Mouse (Mus musculus): ENCODE results near the gene Oasl2. TPM values are rescaled to one million over a fixed set of nuclear protein-coding genes. Genes with fewer than 3 reads are reported as not detected.
"Not testable (repeated sequence)": the region's sequence is repeated elsewhere in the genome, so short reads cannot be mapped to it uniquely, and the experiment has no call there.

The Oasl2 gene
- polyA plus RNA-seq (2014; fragmentation: Nextera tagmentation; extraction: Ambion mirVana): 2.8 and 4.5 TPM in 2 replicates

DNA sequence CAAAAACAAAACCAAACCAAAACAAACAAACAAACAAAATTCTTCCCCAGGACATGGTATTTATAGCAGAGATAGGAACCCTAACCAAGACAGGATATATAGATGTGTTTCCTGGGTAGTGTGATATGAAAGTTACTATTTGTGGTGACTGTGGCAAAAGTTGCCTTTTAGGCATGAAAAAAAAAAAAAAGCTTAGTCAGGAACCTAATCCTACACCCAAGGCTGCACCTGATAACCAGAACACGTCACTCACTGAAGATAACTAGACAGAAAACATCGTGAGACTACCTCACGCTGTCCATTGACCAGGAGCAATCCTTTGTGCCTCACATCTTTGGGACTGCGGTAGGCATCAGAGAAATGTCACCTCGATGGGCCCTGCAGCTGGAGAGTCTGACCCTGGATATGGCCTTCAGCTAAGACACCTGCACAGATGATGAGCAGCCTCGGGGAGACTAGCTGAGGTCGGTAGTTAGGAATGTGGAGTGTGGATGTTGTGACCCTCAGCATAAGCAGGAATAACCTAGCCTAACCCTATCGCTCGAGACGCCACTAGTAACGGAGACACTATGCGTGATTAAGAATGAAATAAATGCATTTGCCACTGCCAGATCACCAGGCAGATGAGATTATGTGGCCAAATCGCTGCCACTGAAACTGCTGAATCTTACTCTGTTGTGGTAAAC lies at the start of gene Oasl2:
Gene Oasl2 (plus strand): TSS at position 249 of the 686 bp plus-strand sequence.
- Histone ChIP-seq H3K4me3 (ENCODE audit: low read depth, low read length) (peak within 1 kb of the TSS; percentile 19), H3K4me2 (peak within 1 kb of the TSS; percentile 47), H3K36me3 (ENCODE audit: insufficient read depth) (no peaks in the 10 kb centered on the region), H3K27me3 (ENCODE audit: insufficient read depth, low read length) (no peaks in the 10 kb centered on the region), H3K9me3 (ENCODE audit: low read depth, low read length) (no peaks in the 10 kb centered on the region), H3K27ac (ENCODE audit: low read depth) (no peak within 1 kb of the TSS), H3K4me1 (ENCODE audit: insufficient read depth) (no peaks in the 10 kb centered on the region), H3K9ac (0 out of 2 replicates have a peak within 1 kb of the TSS, but pooled peaks have one; percentile 11)
- DNase-seq (no peak), ATAC-seq (ENCODE audit: insufficient read depth) (no peak)
- WGBS: 55% methylated on average over 13 of the region's 13 CpGs
- no peak for TF ChIP-seq CTCF (IDR thresholded peaks at IDR 0.05; ENCODE audit: low read depth)

DNA sequence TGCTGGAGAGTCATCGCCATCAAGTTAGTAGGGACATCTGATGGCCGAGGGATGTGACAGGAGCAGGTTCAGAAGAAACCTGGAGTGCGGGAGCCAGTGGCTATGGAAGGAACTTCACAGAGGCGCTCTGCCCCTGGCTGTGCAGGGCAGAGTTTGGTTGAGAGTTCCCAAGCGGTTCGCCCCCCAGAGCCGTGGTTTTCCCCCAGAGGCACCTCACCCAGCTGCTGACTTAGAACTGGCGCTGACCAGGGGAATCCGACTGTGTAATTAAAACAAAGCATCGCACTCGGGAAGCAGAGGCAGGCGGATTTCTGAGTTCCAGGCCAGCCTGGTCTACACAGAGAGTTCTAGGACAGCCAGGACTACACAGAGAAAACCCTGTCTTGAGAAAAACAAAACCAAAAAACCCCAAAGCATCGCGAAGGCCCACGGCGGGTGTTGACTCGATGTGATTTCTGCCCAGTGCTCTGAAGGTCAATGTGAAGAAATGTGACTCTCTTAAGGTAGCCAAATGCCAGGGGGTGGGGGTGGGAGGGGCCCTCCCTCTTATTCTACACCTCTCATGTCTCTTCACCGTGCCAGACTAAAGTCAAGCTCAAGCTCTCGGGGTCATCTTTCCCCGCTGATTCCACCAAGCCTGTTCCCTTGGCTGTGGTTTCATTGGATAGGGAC lies 45.0 kb upstream of the Oasl2 start:
- H3K27me3 ChIP-seq (ENCODE audit: insufficient read depth, low read length): no peaks in the 10 kb centered on the region

DNA sequence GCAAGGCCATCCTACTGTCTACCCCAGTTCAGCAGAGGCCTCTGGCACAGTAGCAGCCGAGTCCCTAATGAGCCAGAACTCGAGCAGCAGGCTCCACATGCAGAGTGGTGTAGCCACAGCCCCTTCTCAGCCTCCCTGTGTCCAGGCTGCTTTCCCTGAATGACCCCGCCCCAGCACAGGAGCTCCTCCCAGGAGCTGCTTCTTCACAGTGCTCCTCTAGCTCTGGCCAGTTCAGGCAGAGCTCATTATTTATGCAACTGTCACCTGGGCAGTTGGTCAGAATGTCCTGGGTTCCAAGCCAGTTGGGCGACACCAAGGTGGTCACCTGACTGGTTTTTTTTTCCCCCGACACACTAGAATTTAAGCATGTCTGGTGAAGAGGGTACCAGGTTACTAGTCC lies 43.4 kb upstream of the Oasl2 start, which contains the start of gene 4930519G04Rik:
Gene 4930519G04Rik (plus strand): TSS at position 301 of the 400 bp plus-strand sequence.
- H3K4me1 ChIP-seq (ENCODE audit: insufficient read depth); H3K36me3 ChIP-seq (ENCODE audit: insufficient read depth); H3K9ac ChIP-seq; H3K27ac ChIP-seq (ENCODE audit: low read depth); DNase-seq; ATAC-seq (ENCODE audit: insufficient read depth); H3K9me3 ChIP-seq (ENCODE audit: low read depth, low read length); H3K4me3 ChIP-seq (ENCODE audit: low read depth, low read length); H3K4me2 ChIP-seq; H3K27me3 ChIP-seq (ENCODE audit: insufficient read depth, low read length): not testable (repeated sequence)
- WGBS: 60% methylated on average over 3 of the region's 5 CpGs

More for the DNA sequence above, 45.0 kb upstream of the Oasl2 start:
- H3K4me1 ChIP-seq (ENCODE audit: insufficient read depth): no peaks in the 10 kb centered on the region
- H3K4me2 ChIP-seq: no peak overlapping the region
- no peak for TF ChIP-seq CTCF (IDR thresholded peaks at IDR 0.05; ENCODE audit: low read depth)
- no peak overlapping the region for H3K27ac ChIP-seq (ENCODE audit: low read depth)
- no peaks in the 10 kb centered on the region for H3K36me3 ChIP-seq (ENCODE audit: insufficient read depth)
- 79% methylated on average over 20 of the region's 20 CpGs for WGBS
- H3K4me3 ChIP-seq (ENCODE audit: low read depth, low read length): no peak overlapping the region
- no peak overlapping the region for H3K9ac ChIP-seq
- DNase-seq: no peak
- H3K9me3 ChIP-seq (ENCODE audit: low read depth, low read length): no peaks in the 10 kb centered on the region
- ATAC-seq (ENCODE audit: insufficient read depth): no peak

DNA sequence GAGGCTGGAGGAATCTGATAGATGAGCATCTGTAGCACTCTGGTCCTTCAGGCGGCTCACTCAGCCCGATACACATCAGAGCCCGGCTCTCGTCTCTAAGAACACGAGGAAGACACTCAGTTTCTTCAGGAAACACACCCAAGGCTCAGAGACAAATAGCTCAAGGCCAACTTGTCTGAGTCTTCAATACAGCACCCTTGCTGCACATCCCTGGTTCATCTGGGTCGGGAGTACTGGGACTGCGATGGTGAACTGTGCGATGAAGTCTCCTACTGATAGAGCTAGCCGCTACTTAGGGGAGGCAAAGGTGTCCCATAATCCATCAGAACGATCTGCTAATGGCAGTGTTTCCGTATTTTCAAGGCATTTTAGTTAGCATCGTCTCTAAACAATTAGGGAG lies 38.2 kb upstream of the Oasl2 start, which contains the start of gene Gm9936:
Gene Gm9936 (minus strand): TSS at position 101 of the 400 bp plus-strand sequence.
- Histone ChIP-seq H3K36me3 (ENCODE audit: insufficient read depth) (no peaks in the 10 kb centered on the region), H3K4me2 (peak within 1 kb of the TSS; percentile 59), H3K27me3 (ENCODE audit: insufficient read depth, low read length) (peaks cover 11% of the 10 kb centered on the region), H3K9me3 (ENCODE audit: low read depth, low read length) (no peaks in the 10 kb centered on the region), H3K4me3 (ENCODE audit: low read depth, low read length) (peak within 1 kb of the TSS; percentile 22), H3K9ac (no peak within 1 kb of the TSS), H3K27ac (ENCODE audit: low read depth) (no peak within 1 kb of the TSS), H3K4me1 (ENCODE audit: insufficient read depth) (no peaks in the 10 kb centered on the region)
- TF ChIP-seq CTCF (IDR thresholded peaks at IDR 0.05; ENCODE audit: low read depth): no peak
- ATAC-seq (ENCODE audit: insufficient read depth) (no peak), DNase-seq (no peak)
- 65% methylated on average over 12 of the region's 12 CpGs for WGBS

DNA sequence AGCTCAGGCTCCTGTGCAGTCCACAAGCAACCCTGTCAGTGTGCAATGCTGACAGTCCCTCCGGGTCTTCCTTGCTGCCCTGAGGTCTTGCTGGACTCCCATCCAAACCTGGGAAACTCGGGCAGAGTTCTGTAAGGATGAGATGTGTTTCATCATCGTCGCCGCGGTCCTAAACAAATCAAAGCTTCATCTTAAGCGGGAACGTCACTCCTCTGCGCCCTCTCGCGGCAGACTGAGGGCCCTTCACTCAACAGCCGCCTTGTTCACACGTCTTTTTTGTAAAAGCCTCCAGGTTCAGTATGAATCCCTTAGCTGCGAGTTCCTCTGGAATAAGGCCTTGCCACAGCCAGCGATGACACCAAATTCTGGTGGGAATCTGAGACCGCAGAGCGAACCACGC lies 37.5 kb upstream of the Oasl2 start:
- peak; percentile 90 for TF ChIP-seq CTCF (IDR thresholded peaks at IDR 0.05; ENCODE audit: low read depth)
- H3K27me3 ChIP-seq (ENCODE audit: insufficient read depth, low read length): peaks cover 11% of the 10 kb centered on the region
- no peaks in the 10 kb centered on the region for H3K9me3 ChIP-seq (ENCODE audit: low read depth, low read length)
- no peak overlapping the region for H3K9ac ChIP-seq
- H3K36me3 ChIP-seq (ENCODE audit: insufficient read depth): no peaks in the 10 kb centered on the region
- H3K4me1 ChIP-seq (ENCODE audit: insufficient read depth): no peaks in the 10 kb centered on the region
- WGBS: 4% methylated on average over 18 of the region's 18 CpGs
- peak overlapping the region; percentile 22 for H3K4me3 ChIP-seq (ENCODE audit: low read depth, low read length)
- DNase-seq: peak; percentile 93
- no peak for ATAC-seq (ENCODE audit: insufficient read depth)
- H3K27ac ChIP-seq (ENCODE audit: low read depth): no peak overlapping the region
- peak overlapping the region; percentile 59 for H3K4me2 ChIP-seq

DNA sequence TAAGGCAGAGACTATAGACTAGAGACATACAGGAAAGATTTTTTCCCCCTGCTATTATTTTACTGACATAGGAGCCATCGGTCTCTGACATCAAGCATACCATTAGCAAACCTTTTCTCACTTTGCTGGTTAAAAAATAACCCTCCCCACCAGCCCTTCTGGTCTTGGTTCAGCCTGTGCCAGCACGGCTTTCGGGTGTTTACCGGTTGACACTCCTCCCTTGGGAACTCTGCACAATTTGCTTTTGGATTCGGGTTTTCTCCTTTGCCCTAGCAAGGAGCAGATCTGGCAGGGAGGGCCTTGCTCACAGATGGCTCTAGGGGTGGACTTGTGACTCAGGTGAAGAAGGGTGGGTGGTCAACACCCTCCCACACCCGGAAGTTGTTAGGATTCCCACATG lies 35.0 kb upstream of the Oasl2 start:
- peaks cover 11% of the 10 kb centered on the region for H3K27me3 ChIP-seq (ENCODE audit: insufficient read depth, low read length)
- no peak overlapping the region for H3K4me2 ChIP-seq
- no peaks in the 10 kb centered on the region for H3K4me1 ChIP-seq (ENCODE audit: insufficient read depth)
- TF ChIP-seq CTCF (IDR thresholded peaks at IDR 0.05; ENCODE audit: low read depth): no peak
- H3K9me3 ChIP-seq (ENCODE audit: low read depth, low read length): no peaks in the 10 kb centered on the region
- no peak for DNase-seq
- WGBS: 60% methylated on average over 6 of the region's 6 CpGs
- no peak overlapping the region for H3K27ac ChIP-seq (ENCODE audit: low read depth)
- no peak overlapping the region for H3K4me3 ChIP-seq (ENCODE audit: low read depth, low read length)
- no peak overlapping the region for H3K9ac ChIP-seq
- H3K36me3 ChIP-seq (ENCODE audit: insufficient read depth): no peaks in the 10 kb centered on the region
- no peak for ATAC-seq (ENCODE audit: insufficient read depth)

DNA sequence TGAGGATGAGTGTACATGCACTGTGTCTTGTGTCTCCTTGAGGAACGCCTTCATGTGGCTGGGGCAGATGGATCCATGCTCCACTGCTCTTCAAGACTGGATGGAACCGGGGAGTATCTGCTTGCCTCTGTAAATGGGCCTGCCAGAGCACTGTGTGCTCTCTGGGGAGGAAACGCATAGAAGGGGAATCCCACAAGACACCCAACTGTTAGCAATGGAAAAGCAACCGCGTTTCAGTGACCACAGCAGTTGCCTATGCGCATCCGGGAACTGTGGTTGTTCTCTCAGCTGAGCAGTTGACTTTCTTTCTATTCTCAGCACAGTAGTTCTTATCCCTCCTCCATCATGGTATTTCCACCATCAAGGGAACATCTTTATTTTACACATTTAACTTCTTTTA lies 31.9 kb upstream of the Oasl2 start:
- H3K27ac ChIP-seq (ENCODE audit: low read depth): no peak overlapping the region
- H3K36me3 ChIP-seq (ENCODE audit: insufficient read depth): no peaks in the 10 kb centered on the region
- no peak for ATAC-seq (ENCODE audit: insufficient read depth)
- H3K4me1 ChIP-seq (ENCODE audit: insufficient read depth): no peaks in the 10 kb centered on the region
- H3K4me3 ChIP-seq (ENCODE audit: low read depth, low read length): no peak overlapping the region
- no peak for DNase-seq
- H3K27me3 ChIP-seq (ENCODE audit: insufficient read depth, low read length): peaks cover 3% of the 10 kb centered on the region; the same call in 1 of the 2 replicates
- TF ChIP-seq CTCF (IDR thresholded peaks at IDR 0.05; ENCODE audit: low read depth): no peak
- H3K9ac ChIP-seq: no peak overlapping the region
- peaks cover 10% of the 10 kb centered on the region; the same call in 1 of the 2 replicates for H3K9me3 ChIP-seq (ENCODE audit: low read depth, low read length)
- H3K4me2 ChIP-seq: no peak overlapping the region
- 83% methylated on average over 7 of the region's 7 CpGs for WGBS
